Mouse (Mus musculus) ZHBTc4 (cell line): ENCODE results near the gene Galnt7.

Source experiments
- DNase-seq: peaks from one replicate; pipeline ENCODE4 v3.0.0-alpha.2; 2011; ENCODE audit warnings: low read depth, low spot score

Galnt7 gene

GRCm38 (mm10) chr8:57628787-57629664 lies 23.8 kb downstream of the Galnt7 start:
- no peak for DNase-seq

- no peak for DNase-seq
Measured at GRCm38 (mm10) chr8:57627946-57628786, 24.7 kb downstream of the Galnt7 start.

- no peak for DNase-seq
Measured at GRCm38 (mm10) chr8:57623955-57624354, 28.9 kb downstream of the Galnt7 start.

- DNase-seq: no peak
Measured at GRCm38 (mm10) chr8:57623051-57623450, 29.8 kb downstream of the Galnt7 start.

GRCm38 (mm10) chr8:57616965-57617364 lies 35.9 kb downstream of the Galnt7 start:
- DNase-seq: peak; percentile 53

GRCm38 (mm10) chr8:57615016-57615657 lies 37.7 kb downstream of the Galnt7 start:
- DNase-seq: no peak

GRCm38 (mm10) chr8:57611419-57611977 lies 41.3 kb downstream of the Galnt7 start:
- DNase-seq: no peak

- no peak for DNase-seq
Measured at GRCm38 (mm10) chr8:57610706-57611418, 42.0 kb downstream of the Galnt7 start.

- no peak for DNase-seq
Measured at GRCm38 (mm10) chr8:57602511-57602910, 50.3 kb downstream of the Galnt7 start.

- no peak for DNase-seq
Measured at GRCm38 (mm10) chr8:57601987-57602418, 50.8 kb downstream of the Galnt7 start.

GRCm38 (mm10) chr8:57599813-57600555 lies 52.8 kb downstream of the Galnt7 start:
- DNase-seq: peak; percentile 65

- no peak for DNase-seq
Measured at GRCm38 (mm10) chr8:57595853-57596252, 57.0 kb downstream of the Galnt7 start.

- no peak for DNase-seq
Measured at GRCm38 (mm10) chr8:57594175-57594885, 58.5 kb downstream of the Galnt7 start.

- no peak for DNase-seq
Measured at GRCm38 (mm10) chr8:57592604-57593003, 60.2 kb downstream of the Galnt7 start.

GRCm38 (mm10) chr8:57591681-57592080 lies 61.2 kb downstream of the Galnt7 start:
- no peak for DNase-seq

GRCm38 (mm10) chr8:57590015-57590414 lies 62.8 kb downstream of the Galnt7 start:
- DNase-seq: no peak

- DNase-seq: no peak
Measured at GRCm38 (mm10) chr8:57589176-57589575, 63.7 kb downstream of the Galnt7 start.

- DNase-seq: no peak
Measured at GRCm38 (mm10) chr8:57588604-57589003, 64.2 kb downstream of the Galnt7 start.

GRCm38 (mm10) chr8:57586667-57587066 lies 66.2 kb downstream of the Galnt7 start:
- DNase-seq: no peak

- DNase-seq: no peak
Measured at GRCm38 (mm10) chr8:57585831-57586230, 67.0 kb downstream of the Galnt7 start.
